Mouse (Mus musculus) cerebellum, adult 18-20 months (tissue): Measurements from ENCODE around the gene Zbtb45.

Source experiments
- DNase-seq, 2 experiments: peaks; one replicate each; pipeline ENCODE4 v3.0.0; 2021

Gene Zbtb45

GRCm38 (mm10) chr7:13010005-13010908 is at the start of gene Zbtb45:
TSS of gene Zbtb45 (minus strand) at chr7:13010034.
- DNase-seq = peak in 1 of 2 experiments; percentile 40

- no peak for DNase-seq
Observed at GRCm38 (mm10) chr7:13059536-13059935, 49.7 kb upstream of the Zbtb45 start.

- no peak for DNase-seq
Observed at GRCm38 (mm10) chr7:13056913-13057700, 47.3 kb upstream of the Zbtb45 start.

GRCm38 (mm10) chr7:13054287-13055010 is 44.6 kb upstream of the Zbtb45 start, which contains the start of gene Mzf1:
TSS of gene Mzf1 (minus strand) at chr7:13054764.
- DNase-seq = peak; percentile 94 to 98

GRCm38 (mm10) chr7:13053961-13054286 is 44.1 kb upstream of the Zbtb45 start:
- no peak for DNase-seq

- peak in 1 of 2 experiments; percentile 18 for DNase-seq
Observed at GRCm38 (mm10) chr7:13053501-13053900, 43.7 kb upstream of the Zbtb45 start.

GRCm38 (mm10) chr7:13053001-13053400 is 43.2 kb upstream of the Zbtb45 start:
- peak in 1 of 2 experiments; percentile 25 for DNase-seq

GRCm38 (mm10) chr7:13046084-13046483 is 36.2 kb upstream of the Zbtb45 start:
- DNase-seq = peak; percentile 68 to 69

- DNase-seq = no peak
Observed at GRCm38 (mm10) chr7:13044254-13044625, 34.4 kb upstream of the Zbtb45 start.

- peak; percentile 75 to 84 for DNase-seq
Observed at GRCm38 (mm10) chr7:13043445-13044253, 33.8 kb upstream of the Zbtb45 start.

GRCm38 (mm10) chr7:13043120-13043444 is 33.2 kb upstream of the Zbtb45 start:
- no peak for DNase-seq

- no peak for DNase-seq
Observed at GRCm38 (mm10) chr7:13042511-13042910, 32.7 kb upstream of the Zbtb45 start.

GRCm38 (mm10) chr7:13041256-13041655 is 31.4 kb upstream of the Zbtb45 start:
- no peak for DNase-seq

GRCm38 (mm10) chr7:13039181-13039580 is 29.3 kb upstream of the Zbtb45 start:
- no peak for DNase-seq

- no peak for DNase-seq
Observed at GRCm38 (mm10) chr7:13038621-13039169, 28.9 kb upstream of the Zbtb45 start.

- peak; percentile 97 to 100 for DNase-seq
Observed at GRCm38 (mm10) chr7:13037901-13038555, 28.2 kb upstream of the Zbtb45 start, which contains the start of gene Ube2m. TSS of gene Ube2m (minus strand) at chr7:13038275.

GRCm38 (mm10) chr7:13037366-13037765 is 27.5 kb upstream of the Zbtb45 start:
- no peak for DNase-seq

GRCm38 (mm10) chr7:13036806-13037205 is 27.0 kb upstream of the Zbtb45 start:
- peak in 1 of 2 experiments; percentile 15 for DNase-seq

GRCm38 (mm10) chr7:13035211-13035855 is 25.5 kb upstream of the Zbtb45 start:
- peak in 1 of 2 experiments; percentile 58 for DNase-seq

GRCm38 (mm10) chr7:13034148-13034977 is 24.5 kb upstream of the Zbtb45 start, which contains the start of gene Chmp2a:
TSS of gene Chmp2a (minus strand) at chr7:13034807.
- DNase-seq = peak; percentile 97 to 98
